Mouse (Mus musculus) cerebellum, postnatal 25 days (tissue): ENCODE results near the gene Slc26a11.
A peak's percentile ranks its signal among the peaks of the same experiment; 100 is the strongest.

Experiments used
- DNase-seq, 2 experiments: peaks; one replicate each; pipeline ENCODE4 v3.0.0; 2021; ENCODE audit warnings: mixed read lengths in 2 of 2

Gene Slc26a11

GRCm38 (mm10) chr11:119404627-119405026 lies 49.3 kb downstream of the Slc26a11 start:
- DNase-seq: no peak

GRCm38 (mm10) chr11:119407381-119407780 lies 52.0 kb downstream of the Slc26a11 start:
- no peak for DNase-seq

GRCm38 (mm10) chr11:119407977-119408376 lies 52.6 kb downstream of the Slc26a11 start:
- DNase-seq: no peak

- no peak for DNase-seq
Observed at GRCm38 (mm10) chr11:119419327-119420118, 64.2 kb downstream of the Slc26a11 start.

- no peak for DNase-seq
Observed at GRCm38 (mm10) chr11:119420426-119420825, 65.1 kb downstream of the Slc26a11 start.

GRCm38 (mm10) chr11:119427431-119427830 lies 72.1 kb downstream of the Slc26a11 start:
- DNase-seq: no peak

- DNase-seq: no peak
Observed at GRCm38 (mm10) chr11:119427986-119428385, 72.6 kb downstream of the Slc26a11 start.

- peak in 1 of 2 experiments; percentile 56 for DNase-seq
Observed at GRCm38 (mm10) chr11:119428649-119429136, 73.3 kb downstream of the Slc26a11 start.
